ENCODE assay signal across 23 mouse cellular contexts in the genomic region with DNA sequence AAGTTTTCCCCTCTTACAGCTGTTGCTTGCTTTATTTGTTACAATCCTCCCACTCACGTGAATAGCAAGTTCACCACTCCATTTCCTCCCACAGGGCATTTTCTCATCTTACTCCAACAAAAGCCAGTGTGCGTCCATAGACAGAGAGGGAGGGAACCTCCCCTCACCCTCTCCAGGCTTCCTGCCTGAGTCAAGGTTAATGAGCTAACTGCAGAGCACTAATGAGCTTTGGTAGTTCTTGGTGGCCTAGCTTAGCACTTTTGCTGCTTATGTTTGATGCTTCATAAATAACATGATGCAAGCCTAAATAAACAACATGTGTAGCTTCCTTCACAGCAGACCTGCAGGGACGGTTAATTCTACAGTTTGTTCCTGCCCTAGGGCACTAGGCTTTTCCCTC.
A peak's percentile ranks its signal among the peaks of the same experiment; 100 is the strongest.
DNase-seq lines count a peak whose midpoint lies in the region; ATAC-seq and TF ChIP-seq lines count a peak whose summit lies in the region.
"Had no signal": no experiment of that assay in that cellular context is flagged by ENCODE, and none has a peak within 500 bp of the region (broad histone marks: within the 10 kb centered on the region; RNA-seq: fewer than 3 reads in every experiment).

No protein-coding gene starts in this region.

- WGBS in kidney, embryonic 15.5 days = 20% methylated on average over 3 of the region's 3 CpGs
- 58% methylated on average over 3 of the region's 3 CpGs for WGBS in hindbrain, embryonic 10.5 days

- no peak overlapping the region for H3K4me2 ChIP-seq in kidney, embryonic 15.5 days
- H3K4me2 ChIP-seq: heart, embryonic 15.5 days; limb, embryonic 15.5 days; lung, embryonic 14.5 days had no signal

- no peak overlapping the region for H3K9ac ChIP-seq in kidney, embryonic 15.5 days
- H3K9ac ChIP-seq: forebrain, postnatal 0 days; heart, embryonic 15.5 days; limb, embryonic 15.5 days; liver, embryonic 14.5 days; lung, embryonic 14.5 days had no signal

- intact Hi-C loops in gastrocnemius, adult 2 months (cut with DNase I) = no loop called here

- H3K4me3 ChIP-seq in kidney, embryonic 15.5 days (replicated peaks) = no peak overlapping the region
- H3K4me3 ChIP-seq in gastrocnemius, adult 2 months = no peak overlapping the region
- H3K4me3 ChIP-seq in hindbrain, embryonic 10.5 days = no peak overlapping the region
- H3K4me3 ChIP-seq: heart, embryonic 15.5 days; limb, embryonic 15.5 days; megakaryocyte, embryonic 14.5 days had no signal

- no peak for TF ChIP-seq CTCF in gastrocnemius, adult 2 months (IDR thresholded peaks at IDR 0.05)

- no peaks in the 10 kb centered on the region for H3K36me3 ChIP-seq in kidney, embryonic 15.5 days
- no peaks in the 10 kb centered on the region for H3K36me3 ChIP-seq in hindbrain, embryonic 10.5 days
- H3K36me3 ChIP-seq: heart, embryonic 15.5 days; limb, embryonic 15.5 days had no signal

- ATAC-seq in kidney, embryonic 15.5 days (replicated peaks; ENCODE audit: low FRiP score) = peak; percentile 81
- ATAC-seq: activated CD4-positive, CD25-positive, alpha-beta regulatory T cell, adult 4 months; forebrain, postnatal 0 days; hindbrain, postnatal 0 days; intestine, postnatal 0 days had no signal

- no peaks in the 10 kb centered on the region for H3K9me3 ChIP-seq in kidney, embryonic 15.5 days (replicated peaks)
- H3K9me3 ChIP-seq in hindbrain, embryonic 10.5 days = no peaks in the 10 kb centered on the region
- H3K9me3 ChIP-seq: heart, embryonic 15.5 days; limb, embryonic 15.5 days had no signal

- H3K4me1 ChIP-seq in kidney, embryonic 15.5 days = peaks cover 5% of the 10 kb centered on the region; the same call in 1 of the 2 replicates
- no peaks in the 10 kb centered on the region for H3K4me1 ChIP-seq in hindbrain, embryonic 10.5 days (replicated peaks)
- H3K4me1 ChIP-seq: heart, embryonic 15.5 days; megakaryocyte, embryonic 14.5 days had no signal

- H3K27me3 ChIP-seq in kidney, embryonic 15.5 days = no peaks in the 10 kb centered on the region
- H3K27me3 ChIP-seq in hindbrain, embryonic 10.5 days (ENCODE audit: insufficient read depth, poor library complexity, severe bottlenecking) = no peaks in the 10 kb centered on the region
- H3K27me3 ChIP-seq: heart, embryonic 15.5 days; limb, embryonic 15.5 days; megakaryocyte, embryonic 14.5 days had no signal

- no peak overlapping the region for H3K27ac ChIP-seq in kidney, embryonic 15.5 days
- no peak overlapping the region for H3K27ac ChIP-seq in gastrocnemius, adult 2 months
- no peak overlapping the region for H3K27ac ChIP-seq in hindbrain, embryonic 10.5 days
- H3K27ac ChIP-seq: heart, embryonic 15.5 days; hindbrain, postnatal 0 days; limb, embryonic 15.5 days; liver, embryonic 14.5 days had no signal

- peak; percentile 10 for DNase-seq in embryo, embryonic 11 days
- no peak for DNase-seq in embryo, embryonic 10.5 days (ENCODE audit: low spot score)
- no peak for DNase-seq in kidney, adult 18-20 months
- DNase-seq in kidney, postnatal 14 days = peak; percentile 16
- peak; percentile 40 for DNase-seq in retina, postnatal 1 day
- no peak for DNase-seq in gastrocnemius, adult 2 months
- no peak for DNase-seq in hindbrain, embryonic 10.5 days (ENCODE audit: low spot score)
- DNase-seq: adrenal gland, adult 8-10 months; cerebellum, adult 2 months; forebrain, postnatal 0 days; heart, postnatal 36 days; lung, embryonic 14.5 days; lung, postnatal 36 days; midbrain, embryonic 14.5 days; thymus, adult 2 months had no signal

Comparison
In these comparisons a context has a peak if more than half of its experiments do, and no peak if none do; other contexts are left out.
1. DNase-seq: peak in embryo, embryonic 11 days (single experiment), kidney, postnatal 14 days (single experiment) and retina, postnatal 1 day (single experiment); none in embryo, embryonic 10.5 days (single experiment), kidney, adult 18-20 months (single experiment), gastrocnemius, adult 2 months (single experiment) and hindbrain, embryonic 10.5 days (single experiment).